In the genomic region with DNA sequence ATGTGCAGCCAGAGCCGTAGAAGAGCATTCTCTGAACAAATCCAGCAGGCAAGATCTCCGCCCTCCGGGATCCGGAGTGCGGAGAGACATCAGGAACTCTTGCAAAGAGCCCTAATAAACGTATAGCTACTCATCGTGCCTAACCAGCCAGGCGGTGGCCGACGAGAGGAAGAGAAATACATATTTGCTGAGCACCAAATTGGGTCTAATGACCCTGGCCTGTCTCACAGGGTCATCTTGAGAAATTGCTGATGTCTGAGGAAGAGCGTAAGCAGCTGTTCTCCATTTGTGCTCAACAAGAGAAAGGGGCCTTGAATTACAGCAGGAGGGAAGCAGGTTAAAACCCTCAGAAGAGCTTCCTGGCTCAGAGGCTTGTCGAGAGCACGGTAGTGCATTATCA, we compare ENCODE assay signal across 26 mouse cellular contexts.
DNase-seq lines count a peak whose midpoint lies in the region; ATAC-seq and TF ChIP-seq lines count a peak whose summit lies in the region.
"Had no signal": no experiment of that assay in that cellular context is flagged by ENCODE, and none has a peak within 500 bp of the region (broad histone marks: within the 10 kb centered on the region; RNA-seq: fewer than 3 reads in every experiment).

No protein-coding gene starts in this region.

- H3K36me3 ChIP-seq in heart, embryonic 10.5 days: no peaks in the 10 kb centered on the region
- H3K36me3 ChIP-seq in intestine, embryonic 15.5 days: no peaks in the 10 kb centered on the region
- H3K36me3 ChIP-seq in intestine, postnatal 0 days (ENCODE audit: control insufficient read depth, insufficient read depth): no peaks in the 10 kb centered on the region
- H3K36me3 ChIP-seq in lung, postnatal 0 days (ENCODE audit: insufficient read depth, low read length): no peaks in the 10 kb centered on the region
- H3K36me3 ChIP-seq: G1E; liver, embryonic 15.5 days; midbrain, embryonic 12.5 days; neural tube, embryonic 12.5 days had no signal

- no peaks in the 10 kb centered on the region; the same call in 1 of the 2 replicates for H3K27me3 ChIP-seq in heart, embryonic 10.5 days (ENCODE audit: insufficient read depth, poor library complexity, severe bottlenecking)
- no peaks in the 10 kb centered on the region for H3K27me3 ChIP-seq in intestine, embryonic 15.5 days (replicated peaks)
- no peaks in the 10 kb centered on the region for H3K27me3 ChIP-seq in intestine, postnatal 0 days (replicated peaks; ENCODE audit: control insufficient read depth, insufficient read depth, low read length)
- H3K27me3 ChIP-seq in lung, postnatal 0 days (replicated peaks; ENCODE audit: insufficient read depth, low read length): no peaks in the 10 kb centered on the region
- H3K27me3 ChIP-seq: liver, embryonic 15.5 days; megakaryocyte, embryonic 14.5 days; midbrain, embryonic 12.5 days had no signal

- TF ChIP-seq CTCF in intestine, postnatal 0 days (IDR thresholded peaks at IDR 0.05; ENCODE audit: low read depth): no peak
- TF ChIP-seq CTCF in lung, postnatal 0 days (IDR thresholded peaks at IDR 0.05): no peak

- no peaks in the 10 kb centered on the region for H3K9me3 ChIP-seq in heart, embryonic 10.5 days
- no peaks in the 10 kb centered on the region for H3K9me3 ChIP-seq in intestine, embryonic 15.5 days
- no peaks in the 10 kb centered on the region for H3K9me3 ChIP-seq in intestine, postnatal 0 days (ENCODE audit: control insufficient read depth)
- H3K9me3 ChIP-seq in lung, postnatal 0 days (ENCODE audit: low read length): no peaks in the 10 kb centered on the region
- H3K9me3 ChIP-seq: G1E; liver, embryonic 15.5 days; midbrain, embryonic 12.5 days; neural tube, embryonic 12.5 days had no signal

- H3K4me1 ChIP-seq in heart, embryonic 10.5 days: peaks cover 78% of the 10 kb centered on the region
- H3K4me1 ChIP-seq in intestine, embryonic 15.5 days (replicated peaks): peaks cover 35% of the 10 kb centered on the region
- peaks cover 9% of the 10 kb centered on the region for H3K4me1 ChIP-seq in intestine, postnatal 0 days (replicated peaks; ENCODE audit: control insufficient read depth, insufficient read depth, low read length)
- H3K4me1 ChIP-seq in lung, postnatal 0 days (ENCODE audit: insufficient read depth, low read depth, low read length): 0 out of 2 replicates have a peak, but pooled peaks cover 3% of the 10 kb centered on the region
- H3K4me1 ChIP-seq: liver, embryonic 15.5 days; megakaryocyte, embryonic 14.5 days; midbrain, embryonic 12.5 days had no signal

- peak overlapping the region; percentile 54 for H3K27ac ChIP-seq in heart, embryonic 10.5 days
- 0 out of 2 replicates have a peak overlapping the region, but pooled peaks have one; percentile 6 for H3K27ac ChIP-seq in intestine, embryonic 15.5 days
- no peak overlapping the region for H3K27ac ChIP-seq in intestine, postnatal 0 days (ENCODE audit: low read depth, low read length)
- no peak overlapping the region for H3K27ac ChIP-seq in lung, postnatal 0 days (ENCODE audit: low read length)
- H3K27ac ChIP-seq: gastrocnemius, adult 2 months; liver, embryonic 15.5 days; midbrain, embryonic 12.5 days; neural tube, embryonic 12.5 days had no signal

- peak; percentile 11; the same call in 1 of the 2 replicates for TF ChIP-seq EP300 in lung, postnatal 0 days (IDR thresholded peaks at IDR 0.05)

- H3K4me2 ChIP-seq in intestine, embryonic 15.5 days (replicated peaks): no peak overlapping the region
- H3K4me2 ChIP-seq in intestine, postnatal 0 days (replicated peaks; ENCODE audit: low read depth): no peak overlapping the region
- H3K4me2 ChIP-seq in lung, postnatal 0 days (replicated peaks; ENCODE audit: low read depth, low read length): no peak overlapping the region
- H3K4me2 ChIP-seq: liver, embryonic 15.5 days; midbrain, embryonic 12.5 days; neural tube, embryonic 12.5 days had no signal

- ATAC-seq in intestine, embryonic 15.5 days: no peak
- no peak for ATAC-seq in intestine, postnatal 0 days
- ATAC-seq in lung, postnatal 0 days: no peak
- ATAC-seq: forebrain, embryonic 16.5 days; hindbrain, embryonic 16.5 days had no signal

- WGBS in heart, embryonic 10.5 days: 80% methylated on average over 13 of the region's 13 CpGs
- 35% methylated on average over 13 of the region's 13 CpGs for WGBS in intestine, embryonic 15.5 days
- 41% methylated on average over 13 of the region's 13 CpGs for WGBS in intestine, postnatal 0 days
- 39% methylated on average over 13 of the region's 13 CpGs for WGBS in lung, postnatal 0 days

- H3K9ac ChIP-seq in intestine, embryonic 15.5 days: no peak overlapping the region
- H3K9ac ChIP-seq in intestine, postnatal 0 days (ENCODE audit: low read depth, low read length): no peak overlapping the region
- H3K9ac ChIP-seq in lung, postnatal 0 days (replicated peaks; ENCODE audit: low read depth): no peak overlapping the region
- H3K9ac ChIP-seq: liver, embryonic 15.5 days; midbrain, embryonic 12.5 days; neural tube, embryonic 12.5 days had no signal

- intact Hi-C loops in heart, postnatal 10 days (cut with DNase I): loop anchor here (10.0 kb wide), 1 partner anchor 90 kb away; the partner anchor contains the start of gene Zfp703

- DNase-seq in heart, embryonic 10.5 days (ENCODE audit: low spot score): no peak
- DNase-seq in heart, postnatal 10 days: no peak
- DNase-seq in lung, postnatal 0 days (ENCODE audit: low spot score): peak; percentile 56
- no peak for DNase-seq in lung, postnatal 36 days
- DNase-seq in thymus, postnatal 10 days (ENCODE audit: low spot score in 2 of 2): no peak
- DNase-seq: adrenal gland, adult 8-10 months; cerebellum, adult 2 months; cerebellum, postnatal 14 days; gastrocnemius, adult 2 months; gastrocnemius, postnatal 36 days; kidney, adult 11 months; kidney, postnatal 14 days; layer of hippocampus, adult 9-11 months; right cerebral cortex, postnatal 4 days; thymus, postnatal 25 days had no signal

- no peak overlapping the region for H3K4me3 ChIP-seq in heart, embryonic 10.5 days
- no peak overlapping the region for H3K4me3 ChIP-seq in intestine, embryonic 15.5 days (replicated peaks)
- no peak overlapping the region for H3K4me3 ChIP-seq in intestine, postnatal 0 days (ENCODE audit: low read depth, low read length)
- H3K4me3 ChIP-seq in lung, postnatal 0 days (ENCODE audit: low read depth, low read length): no peak overlapping the region
- H3K4me3 ChIP-seq: erythroblast, embryonic 14.5 days; gastrocnemius, adult 2 months; liver, embryonic 15.5 days; megakaryocyte, embryonic 14.5 days; midbrain, embryonic 12.5 days; myocyte; neural tube, embryonic 12.5 days had no signal

Comparison
In these comparisons a context has a peak if more than half of its experiments do, and no peak if none do; other contexts are left out.
1. H3K27ac ChIP-seq: peak in heart, embryonic 10.5 days (single experiment) and intestine, embryonic 15.5 days (single experiment); none in intestine, postnatal 0 days (single experiment) and lung, postnatal 0 days (single experiment).